Mouse (Mus musculus): ENCODE results near the gene Phka1. TPM values are rescaled to one million over a fixed set of nuclear protein-coding genes. Genes with fewer than 3 reads are reported as not detected.
A peak's percentile ranks its signal among the peaks of the same experiment; 100 is the strongest.
"Not testable (repeated sequence)": the region's sequence is repeated elsewhere in the genome, so short reads cannot be mapped to it uniquely, and the experiment has no call there.

Phka1 gene
- 9.6 and 10.5 TPM in 2 replicates for polyA plus RNA-seq (2015; fragmentation: Nextera tagmentation; extraction: Ambion mirVana)

- no peaks in the 10 kb centered on the region for H3K36me3 ChIP-seq
- peak within 1 kb of the TSS; percentile 76 for H3K27ac ChIP-seq
- H3K4me2 ChIP-seq: peak within 1 kb of the TSS; percentile 63
- H3K9ac ChIP-seq: peak within 1 kb of the TSS; percentile 63
- peak within 1 kb of the TSS; percentile 67 for H3K4me3 ChIP-seq
- 0 out of 2 replicates have a peak, but pooled peaks cover 4% of the 10 kb centered on the region for H3K4me1 ChIP-seq (replicated peaks)
- WGBS: 14% methylated on average over 60 of the region's 60 CpGs
- peak; percentile 92 for ATAC-seq (replicated peaks; ENCODE audit: insufficient number of reproducible peaks, insufficient read depth, low FRiP score, low read depth)
- no peaks in the 10 kb centered on the region for H3K9me3 ChIP-seq (replicated peaks)
- peaks cover 4% of the 10 kb centered on the region; the same call in 1 of the 2 replicates for H3K27me3 ChIP-seq
These were observed at the start of gene Phka1 for GRCm38 (mm10) chrX:102643823-102644572. TSS of gene Phka1 (minus strand) at chrX:102644246.

DNA sequence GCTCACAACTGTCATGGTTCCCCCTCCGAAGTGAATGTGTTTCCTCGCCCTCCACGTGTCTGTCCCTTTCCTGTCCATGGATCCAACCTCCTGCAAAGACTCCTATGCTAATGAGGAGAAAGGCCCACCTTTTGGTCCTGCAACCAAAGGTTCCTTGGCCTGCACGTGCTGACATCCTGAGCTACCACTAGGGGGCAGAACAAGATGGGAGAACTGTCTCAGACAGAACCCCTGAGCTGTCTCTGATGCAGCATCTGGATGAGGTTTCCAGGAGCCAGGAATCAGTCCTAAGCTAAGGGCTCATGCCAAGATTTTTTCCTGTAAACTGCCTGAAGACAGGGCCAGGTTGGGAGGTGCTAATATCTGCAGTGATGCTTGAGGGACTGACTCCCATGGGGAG lies 45.2 kb upstream of the Phka1 start:
- ATAC-seq (replicated peaks; ENCODE audit: insufficient number of reproducible peaks, insufficient read depth, low FRiP score, low read depth); H3K9me3 ChIP-seq (replicated peaks); H3K4me2 ChIP-seq; H3K27ac ChIP-seq; H3K9ac ChIP-seq; H3K36me3 ChIP-seq; H3K4me3 ChIP-seq; H3K27me3 ChIP-seq; H3K4me1 ChIP-seq (replicated peaks): not testable (repeated sequence)
- WGBS: 19% methylated on average over 4 of the region's 4 CpGs

- ATAC-seq (replicated peaks; ENCODE audit: insufficient number of reproducible peaks, insufficient read depth, low FRiP score, low read depth); H3K4me3 ChIP-seq; H3K36me3 ChIP-seq; H3K9me3 ChIP-seq (replicated peaks); H3K9ac ChIP-seq; H3K4me1 ChIP-seq (replicated peaks); H3K4me2 ChIP-seq; H3K27ac ChIP-seq; H3K27me3 ChIP-seq: not testable (repeated sequence)
- WGBS: 78% methylated on average over 5 of the region's 5 CpGs
These were observed 42.8 kb upstream of the Phka1 start, which contains the start of gene Gm3880 for GRCm38 (mm10) chrX:102686872-102687271. TSS of gene Gm3880 (minus strand) at chrX:102686972.

DNA sequence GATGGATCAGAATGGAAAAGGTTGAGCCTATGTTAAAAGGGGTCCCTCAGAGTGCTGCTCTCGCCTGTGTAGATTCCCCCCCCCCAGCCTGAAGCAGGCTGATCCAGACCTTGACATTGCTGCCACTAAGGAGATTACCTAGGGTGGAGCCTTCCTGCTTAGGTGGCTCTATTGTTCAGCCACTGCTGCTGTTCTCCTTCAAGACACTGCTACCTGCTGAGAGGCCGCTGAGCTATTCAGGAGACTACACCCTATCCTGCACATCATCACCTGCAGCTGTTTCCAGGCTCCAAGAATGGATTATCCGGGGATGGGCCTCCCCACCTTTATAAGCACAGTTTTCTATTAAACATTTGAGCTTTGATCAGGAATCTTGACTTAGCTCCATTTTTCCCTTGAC lies 40.7 kb upstream of the Phka1 start:
- WGBS: 50% methylated on average over 3 of the region's 3 CpGs
- not testable (repeated sequence) for H3K4me3 ChIP-seq; ATAC-seq (replicated peaks; ENCODE audit: insufficient number of reproducible peaks, insufficient read depth, low FRiP score, low read depth); H3K9me3 ChIP-seq (replicated peaks); H3K27ac ChIP-seq; H3K4me2 ChIP-seq; H3K4me1 ChIP-seq (replicated peaks); H3K36me3 ChIP-seq; H3K9ac ChIP-seq; H3K27me3 ChIP-seq

- no peak overlapping the region for H3K9ac ChIP-seq
- no peaks in the 10 kb centered on the region for H3K36me3 ChIP-seq
- WGBS: 52% methylated on average over 2 of the region's 2 CpGs
- no peaks in the 10 kb centered on the region for H3K4me1 ChIP-seq (replicated peaks)
- no peak overlapping the region for H3K4me3 ChIP-seq
- no peak overlapping the region for H3K4me2 ChIP-seq
- no peaks in the 10 kb centered on the region for H3K27me3 ChIP-seq
- H3K27ac ChIP-seq: no peak overlapping the region
- no peak for ATAC-seq (replicated peaks; ENCODE audit: insufficient number of reproducible peaks, insufficient read depth, low FRiP score, low read depth)
- H3K9me3 ChIP-seq (replicated peaks): no peaks in the 10 kb centered on the region
These were observed 22.6 kb upstream of the Phka1 start for GRCm38 (mm10) chrX:102666641-102667040.

GRCm38 (mm10) chrX:102660712-102661111 lies 16.7 kb upstream of the Phka1 start:
- Histone ChIP-seq H3K4me2 (no peak overlapping the region), H3K9me3 (replicated peaks) (no peaks in the 10 kb centered on the region), H3K27ac (no peak overlapping the region), H3K27me3 (no peaks in the 10 kb centered on the region), H3K4me1 (replicated peaks) (no peaks in the 10 kb centered on the region), H3K4me3 (no peak overlapping the region), H3K36me3 (no peaks in the 10 kb centered on the region), H3K9ac (no peak overlapping the region)
- 19% methylated on average over 3 of the region's 3 CpGs for WGBS
- ATAC-seq (replicated peaks; ENCODE audit: insufficient number of reproducible peaks, insufficient read depth, low FRiP score, low read depth): no peak

DNA sequence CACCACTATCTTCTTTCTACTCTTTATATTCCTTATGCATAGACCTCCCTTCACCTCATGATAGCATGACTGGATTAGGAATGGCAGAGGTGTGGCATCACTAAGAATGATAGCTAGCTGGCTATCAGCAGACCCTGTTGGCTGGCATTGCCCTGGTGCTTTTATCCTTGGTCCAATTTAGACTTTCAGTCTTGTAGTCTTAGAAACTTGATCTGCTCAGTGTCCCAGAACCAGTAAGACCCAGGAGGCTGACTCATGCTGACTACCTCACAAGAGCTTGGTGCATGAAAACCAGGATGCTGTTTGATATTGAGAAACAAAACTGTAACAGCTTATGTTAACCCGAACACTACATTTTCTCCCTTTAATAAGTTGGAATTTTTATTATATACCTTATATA lies 1.6 kb upstream of the Phka1 start:
- Histone ChIP-seq H3K27me3 (peaks cover 4% of the 10 kb centered on the region; the same call in 1 of the 2 replicates), H3K4me1 (replicated peaks) (0 out of 2 replicates have a peak, but pooled peaks cover 4% of the 10 kb centered on the region), H3K9ac (no peak overlapping the region), H3K4me3 (no peak overlapping the region), H3K4me2 (no peak overlapping the region), H3K9me3 (replicated peaks) (no peaks in the 10 kb centered on the region), H3K36me3 (no peaks in the 10 kb centered on the region), H3K27ac (no peak overlapping the region)
- WGBS: 88% methylated on average over 1 of the region's 1 CpGs
- no peak for ATAC-seq (replicated peaks; ENCODE audit: insufficient number of reproducible peaks, insufficient read depth, low FRiP score, low read depth)

DNA sequence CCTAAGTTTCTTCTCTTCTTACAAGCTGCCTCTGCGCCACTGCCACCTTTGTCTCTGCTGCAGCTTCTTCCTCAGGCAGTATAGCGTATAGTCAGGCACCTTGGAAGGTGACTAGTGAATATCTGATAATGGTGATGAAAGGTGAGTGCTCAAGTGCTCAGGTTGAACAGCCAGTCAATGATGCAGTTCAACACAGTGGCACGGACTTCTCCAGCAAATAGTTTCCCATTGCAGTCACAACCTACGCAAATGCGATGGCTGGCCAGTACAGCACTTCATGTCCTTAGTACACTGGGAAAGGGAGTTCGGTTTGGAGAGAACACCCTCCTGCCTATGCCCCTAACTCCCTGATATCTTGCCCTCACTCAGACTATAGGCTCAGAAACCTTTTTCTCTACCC lies 1.1 kb upstream of the Phka1 start:
- 39% methylated on average over 6 of the region's 6 CpGs for WGBS
- Histone ChIP-seq H3K27me3 (peaks cover 4% of the 10 kb centered on the region; the same call in 1 of the 2 replicates), H3K4me2 (peak overlapping the region; percentile 63), H3K4me1 (replicated peaks) (0 out of 2 replicates have a peak, but pooled peaks cover 4% of the 10 kb centered on the region), H3K9me3 (replicated peaks) (no peaks in the 10 kb centered on the region), H3K4me3 (peak overlapping the region; percentile 67), H3K27ac (peak overlapping the region; percentile 76; the same call in 1 of the 2 replicates), H3K9ac (no peak overlapping the region), H3K36me3 (no peaks in the 10 kb centered on the region)
- no peak for ATAC-seq (replicated peaks; ENCODE audit: insufficient number of reproducible peaks, insufficient read depth, low FRiP score, low read depth)

DNA sequence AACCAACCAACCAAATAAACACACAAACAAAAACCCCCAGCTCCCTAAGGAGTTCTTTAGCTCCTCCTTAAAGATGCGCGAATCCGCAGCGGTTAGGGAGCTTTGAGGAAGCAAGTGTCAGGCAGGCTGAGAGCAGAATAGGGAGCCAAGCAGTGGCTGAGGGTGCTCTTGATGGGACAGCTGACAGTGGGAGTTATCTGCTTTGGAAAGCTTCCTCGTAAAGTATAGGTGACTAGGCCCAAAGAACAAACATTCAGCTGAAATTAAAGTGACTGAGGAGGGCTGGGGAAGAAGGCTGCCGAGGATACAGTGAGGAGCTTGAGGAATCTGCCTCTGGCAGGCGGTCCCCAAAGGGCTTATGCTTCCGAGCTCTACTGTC lies 516 bp upstream of the Phka1 start:
- Histone ChIP-seq H3K4me3 (peak overlapping the region; percentile 67), H3K4me1 (replicated peaks) (0 out of 2 replicates have a peak, but pooled peaks cover 4% of the 10 kb centered on the region), H3K9me3 (replicated peaks) (no peaks in the 10 kb centered on the region), H3K9ac (peak overlapping the region; percentile 63), H3K4me2 (peak overlapping the region; percentile 63), H3K27me3 (peaks cover 4% of the 10 kb centered on the region; the same call in 1 of the 2 replicates), H3K27ac (peak overlapping the region; percentile 76), H3K36me3 (no peaks in the 10 kb centered on the region)
- ATAC-seq (replicated peaks; ENCODE audit: insufficient number of reproducible peaks, insufficient read depth, low FRiP score, low read depth): peak; percentile 50
- WGBS: 13% methylated on average over 8 of the region's 8 CpGs

DNA sequence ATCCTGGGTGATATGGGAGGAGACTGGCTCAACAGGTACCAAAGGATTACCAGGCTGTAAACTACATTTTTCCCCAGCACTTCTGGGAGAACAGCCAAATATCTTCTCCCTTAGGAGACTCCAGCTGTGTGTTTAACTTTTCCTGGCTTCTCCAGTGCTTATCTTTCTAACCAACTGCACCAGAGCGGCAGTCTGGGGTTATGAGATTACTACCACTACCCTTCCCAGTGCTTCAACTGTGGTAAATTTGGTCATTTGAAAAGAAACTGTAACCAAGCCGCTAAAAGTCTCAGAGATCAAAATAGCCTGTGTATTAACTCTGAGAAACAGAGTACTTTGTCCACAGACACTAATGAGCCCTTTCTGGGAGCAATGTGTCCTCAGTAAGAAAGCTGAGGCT lies 42.8 kb downstream of the Phka1 start:
- no peak overlapping the region for H3K27ac ChIP-seq
- H3K4me3 ChIP-seq: no peak overlapping the region
- no peaks in the 10 kb centered on the region for H3K9me3 ChIP-seq (replicated peaks)
- no peak for ATAC-seq (replicated peaks; ENCODE audit: insufficient number of reproducible peaks, insufficient read depth, low FRiP score, low read depth)
- no peak overlapping the region for H3K9ac ChIP-seq
- 50% methylated on average over 2 of the region's 2 CpGs for WGBS
- no peaks in the 10 kb centered on the region for H3K36me3 ChIP-seq
- H3K27me3 ChIP-seq: no peaks in the 10 kb centered on the region
- no peak overlapping the region for H3K4me2 ChIP-seq
- no peaks in the 10 kb centered on the region for H3K4me1 ChIP-seq (replicated peaks)

GRCm38 (mm10) chrX:102588560-102588959 lies 55.5 kb downstream of the Phka1 start:
- no peak for ATAC-seq (replicated peaks; ENCODE audit: insufficient number of reproducible peaks, insufficient read depth, low FRiP score, low read depth)
- Histone ChIP-seq H3K27ac (no peak overlapping the region), H3K36me3 (no peaks in the 10 kb centered on the region), H3K9me3 (replicated peaks) (no peaks in the 10 kb centered on the region), H3K4me1 (replicated peaks) (no peaks in the 10 kb centered on the region), H3K4me2 (no peak overlapping the region), H3K27me3 (no peaks in the 10 kb centered on the region), H3K9ac (no peak overlapping the region), H3K4me3 (no peak overlapping the region)
- 69% methylated on average over 1 of the region's 1 CpGs for WGBS

- no peak for ATAC-seq (replicated peaks; ENCODE audit: insufficient number of reproducible peaks, insufficient read depth, low FRiP score, low read depth)
- Histone ChIP-seq H3K4me3 (no peak overlapping the region), H3K4me2 (no peak overlapping the region), H3K4me1 (replicated peaks) (no peaks in the 10 kb centered on the region), H3K36me3 (no peaks in the 10 kb centered on the region), H3K9me3 (replicated peaks) (no peaks in the 10 kb centered on the region), H3K9ac (no peak overlapping the region), H3K27ac (no peak overlapping the region), H3K27me3 (no peaks in the 10 kb centered on the region)
- WGBS: 30% methylated on average over 1 of the region's 1 CpGs
These were observed 72.9 kb downstream of the Phka1 start for GRCm38 (mm10) chrX:102571186-102571585.

Measured in heart, embryonic 15.5 days (tissue).